25 mouse cellular contexts compared by ENCODE assay signal in genomic region chr6:52475676-52476075, GRCm38 (mm10).
"Had no signal": no experiment of that assay in that cellular context is flagged by ENCODE, and none has a peak within 500 bp of the region (broad histone marks: within the 10 kb centered on the region; RNA-seq: fewer than 3 reads in every experiment).

No protein-coding gene starts in this region.

- H3K9me3 ChIP-seq: heart, embryonic 12.5 days; hindbrain, embryonic 10.5 days; hindbrain, embryonic 12.5 days; limb, embryonic 12.5 days had no signal

- H3K27me3 ChIP-seq: heart, embryonic 12.5 days; hindbrain, embryonic 12.5 days had no signal

- H3K9ac ChIP-seq: heart, embryonic 12.5 days; hindbrain, embryonic 12.5 days; hindbrain, embryonic 14.5 days; limb, embryonic 12.5 days; liver, embryonic 14.5 days had no signal

- H3K4me3 ChIP-seq: gastrocnemius, adult 2 months; heart, adult 2 months; heart, embryonic 12.5 days; hindbrain, embryonic 10.5 days; hindbrain, embryonic 12.5 days; layer of hippocampus, adult 2 months; left cerebral cortex, adult 2 months; limb, embryonic 12.5 days had no signal

- H3K36me3 ChIP-seq: heart, embryonic 12.5 days; hindbrain, embryonic 10.5 days; hindbrain, embryonic 12.5 days; limb, embryonic 12.5 days had no signal

- H3K27ac ChIP-seq: gastrocnemius, adult 2 months; heart, adult 2 months; hindbrain, embryonic 10.5 days; hindbrain, embryonic 12.5 days; hindbrain, embryonic 14.5 days; layer of hippocampus, adult 2 months; left cerebral cortex, adult 2 months; limb, embryonic 12.5 days; liver, embryonic 14.5 days had no signal

- ATAC-seq: hindbrain, embryonic 16.5 days; inflammation-experienced regulatory T-cells, adult 6 months; intestine, postnatal 0 days had no signal

- DNase-seq: gastrocnemius, adult 2 months; gastrocnemius, postnatal 10 days; gastrocnemius, postnatal 25 days; heart, adult 2 months; heart, postnatal 14 days; heart, postnatal 4 days; kidney, adult 18-20 months; kidney, adult 8-10 months; kidney, postnatal 10 days; kidney, postnatal 25 days; kidney, postnatal 4 days; left cerebral cortex, postnatal 4 days; liver had no signal

- H3K4me2 ChIP-seq: heart, embryonic 12.5 days; hindbrain, embryonic 12.5 days; hindbrain, embryonic 14.5 days; limb, embryonic 12.5 days; liver, embryonic 11.5 days had no signal
